Mouse (Mus musculus): Measurements from ENCODE around the gene Oas1g. TPM values are rescaled to one million over a fixed set of nuclear protein-coding genes. Genes with fewer than 3 reads are reported as not detected.

The Oas1g gene
- polyA plus RNA-seq, 1 experiment: 1.3 TPM

DNA sequence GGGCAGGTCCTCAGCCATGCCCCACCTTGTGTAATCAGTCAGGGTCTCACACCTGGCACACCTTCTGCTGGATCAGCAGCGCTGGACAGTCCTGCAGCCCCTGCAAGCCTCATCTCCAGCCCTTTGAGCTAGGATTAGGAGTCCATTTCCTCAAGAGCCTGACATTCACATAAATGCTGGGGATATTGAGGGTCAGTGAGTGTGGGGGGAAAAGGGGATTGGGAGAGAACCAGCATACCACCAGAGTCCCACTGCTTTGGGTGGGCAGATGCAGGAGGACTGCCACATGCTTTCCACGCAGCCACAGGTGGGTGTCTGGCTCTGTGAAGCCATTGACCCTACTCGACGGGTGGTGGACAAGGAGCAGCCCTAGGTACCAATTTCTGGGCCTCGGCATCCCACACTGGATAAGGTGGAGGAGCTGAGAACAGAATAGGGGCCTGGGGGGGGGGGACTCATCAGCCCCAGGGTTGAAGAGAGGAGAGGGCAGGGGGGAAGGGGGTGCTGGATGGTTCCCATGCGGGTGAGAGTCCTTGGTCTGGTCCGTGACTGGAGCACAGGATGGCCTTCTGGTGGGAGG, 17.9 kb downstream of the Oas1g start:
- TF ChIP-seq POLR2A (IDR thresholded peaks at IDR 0.05; ENCODE audit: low read depth, low read length) (no peak), CTCF (IDR thresholded peaks at IDR 0.05; ENCODE audit: borderline replicate concordance, insufficient read depth, low read length) (no peak)
- H3K4me3 ChIP-seq (ENCODE audit: insufficient read depth, low read length): no peak overlapping the region
- H3K4me1 ChIP-seq (ENCODE audit: control insufficient read depth, insufficient read depth, low read length): no peaks in the 10 kb centered on the region
- no peak overlapping the region for H3K27ac ChIP-seq (ENCODE audit: insufficient read depth, low read length)

DNA sequence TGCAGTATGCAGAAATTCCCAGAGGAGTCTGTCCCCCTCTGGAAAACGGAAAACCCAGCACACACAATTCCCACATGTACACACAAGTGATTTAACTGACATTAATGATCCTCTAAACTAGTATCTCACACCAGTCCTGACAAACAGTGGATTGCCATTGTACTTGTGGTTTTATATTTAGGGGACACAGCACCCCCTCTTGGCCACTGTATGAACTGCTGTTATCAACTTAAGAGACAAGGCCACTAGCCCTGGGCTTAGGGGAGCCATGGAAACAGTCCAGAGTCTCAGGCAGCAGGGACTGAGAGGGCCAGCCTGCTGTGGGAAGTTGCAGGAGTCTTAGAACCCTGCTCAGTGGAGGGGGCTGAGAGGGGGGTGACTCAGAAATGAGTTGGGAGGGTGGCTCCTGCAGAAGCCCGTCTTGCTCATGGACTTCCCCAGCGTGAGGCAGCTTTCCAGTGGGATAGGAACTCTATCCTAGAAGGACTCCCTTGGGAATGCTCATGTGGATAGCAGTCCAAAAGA, 22.0 kb downstream of the Oas1g start:
- no peak for TF ChIP-seq POLR2A (IDR thresholded peaks at IDR 0.05; ENCODE audit: low read depth, low read length)
- TF ChIP-seq CTCF (IDR thresholded peaks at IDR 0.05; ENCODE audit: borderline replicate concordance, insufficient read depth, low read length): no peak
- Histone ChIP-seq H3K4me3 (ENCODE audit: insufficient read depth, low read length) (no peak overlapping the region), H3K4me1 (ENCODE audit: control insufficient read depth, insufficient read depth, low read length) (no peaks in the 10 kb centered on the region), H3K27ac (ENCODE audit: insufficient read depth, low read length) (no peak overlapping the region)

DNA sequence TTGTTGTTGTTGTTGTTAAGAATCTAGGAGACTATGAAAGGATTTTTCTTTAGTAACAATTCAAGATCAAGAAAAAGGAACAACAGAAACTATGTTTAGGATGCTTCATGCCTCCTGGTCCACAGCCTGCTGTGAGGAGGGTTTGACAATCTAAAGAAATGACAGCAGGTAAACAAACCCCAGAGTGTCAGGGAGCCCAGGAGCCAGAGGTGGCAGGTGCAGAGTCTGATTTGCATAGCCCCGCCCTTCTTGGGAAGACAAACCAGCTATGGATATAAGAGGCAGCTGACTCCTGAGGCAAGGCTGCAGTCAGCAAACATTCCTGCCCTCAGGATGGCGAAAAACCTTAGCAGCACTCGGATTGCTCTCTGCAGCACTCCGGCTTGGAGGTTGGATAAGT, 26.3 kb downstream of the Oas1g start, which contains the start of gene Oas1h:
TSS of gene Oas1h (plus strand) at position 301 of the 400 bp plus-strand sequence.
- Histone ChIP-seq H3K4me3 (ENCODE audit: insufficient read depth, low read length) (no peak within 1 kb of the TSS), H3K27ac (ENCODE audit: insufficient read depth, low read length) (no peak within 1 kb of the TSS), H3K4me1 (ENCODE audit: control insufficient read depth, insufficient read depth, low read length) (no peaks in the 10 kb centered on the region)
- TF ChIP-seq CTCF (IDR thresholded peaks at IDR 0.05; ENCODE audit: borderline replicate concordance, insufficient read depth, low read length) (no peak), POLR2A (IDR thresholded peaks at IDR 0.05; ENCODE audit: low read depth, low read length) (no peak)

- TF ChIP-seq POLR2A (IDR thresholded peaks at IDR 0.05; ENCODE audit: low read depth, low read length) (no peak), CTCF (IDR thresholded peaks at IDR 0.05; ENCODE audit: borderline replicate concordance, insufficient read depth, low read length) (no peak)
- no peak overlapping the region for H3K4me3 ChIP-seq (ENCODE audit: insufficient read depth, low read length)
- no peak overlapping the region for H3K27ac ChIP-seq (ENCODE audit: insufficient read depth, low read length)
- H3K4me1 ChIP-seq (ENCODE audit: control insufficient read depth, insufficient read depth, low read length): no peaks in the 10 kb centered on the region
Measured at GRCm38 (mm10) chr5:120859241-120859640, 28.2 kb downstream of the Oas1g start.

GRCm38 (mm10) chr5:120849601-120850136, 37.7 kb downstream of the Oas1g start:
- no peak for TF ChIP-seq POLR2A (IDR thresholded peaks at IDR 0.05; ENCODE audit: low read depth, low read length)
- peak; percentile 36; the same call in 1 of the 2 replicates for TF ChIP-seq CTCF (IDR thresholded peaks at IDR 0.05; ENCODE audit: borderline replicate concordance, insufficient read depth, low read length)
- Histone ChIP-seq H3K4me3 (ENCODE audit: insufficient read depth, low read length) (no peak overlapping the region), H3K4me1 (ENCODE audit: control insufficient read depth, insufficient read depth, low read length) (no peaks in the 10 kb centered on the region), H3K27ac (ENCODE audit: insufficient read depth, low read length) (no peak overlapping the region)

DNA sequence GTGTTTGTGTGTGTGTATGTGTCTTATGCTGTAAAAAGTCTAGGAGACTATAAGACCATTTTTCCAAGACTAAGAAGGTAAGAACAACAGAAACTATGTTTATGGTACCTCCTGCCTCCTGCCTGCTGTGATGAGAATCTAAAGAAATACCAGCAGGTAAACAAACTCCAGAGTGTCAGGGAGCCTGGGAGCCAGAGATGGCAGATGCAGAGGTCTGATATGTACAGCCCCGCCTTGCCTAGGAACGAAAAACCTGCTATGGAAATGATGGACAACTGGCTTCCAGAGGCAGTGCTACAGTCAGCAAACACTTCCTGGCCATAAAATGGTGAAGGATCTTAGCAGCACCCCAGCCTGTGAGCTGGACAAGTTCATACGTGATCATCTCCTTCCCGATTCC, 40.3 kb downstream of the Oas1g start, which contains the start of gene Oas1f:
TSS of gene Oas1f (plus strand) at position 301 of the 400 bp plus-strand sequence.
- no peak for TF ChIP-seq CTCF (IDR thresholded peaks at IDR 0.05; ENCODE audit: borderline replicate concordance, insufficient read depth, low read length)
- TF ChIP-seq POLR2A (IDR thresholded peaks at IDR 0.05; ENCODE audit: low read depth, low read length): no peak

DNA sequence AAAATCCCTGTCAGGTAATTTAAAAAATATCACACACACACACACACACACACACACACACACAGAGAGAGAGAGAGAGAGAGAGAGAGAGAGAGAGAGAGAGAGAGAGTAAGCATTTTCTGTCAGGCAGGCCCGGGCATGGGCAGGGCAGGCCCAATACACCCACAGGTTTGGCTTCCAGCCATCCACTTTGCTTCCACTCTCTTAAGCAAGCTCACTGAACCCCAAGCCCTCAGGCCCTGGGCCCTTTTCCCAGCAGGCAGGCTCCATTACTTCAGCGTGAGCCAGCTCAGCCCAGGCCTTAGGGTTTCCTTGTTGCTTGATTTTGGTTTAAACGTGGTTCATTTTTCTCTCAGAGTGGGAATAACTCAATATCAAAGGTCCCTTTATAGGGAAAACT, 42.7 kb downstream of the Oas1g start:
- Histone ChIP-seq H3K27ac (ENCODE audit: insufficient read depth, low read length) (peak overlapping the region; percentile 15; the same call in 1 of the 2 replicates), H3K4me1 (ENCODE audit: control insufficient read depth, insufficient read depth, low read length) (no peaks in the 10 kb centered on the region), H3K4me3 (ENCODE audit: insufficient read depth, low read length) (no peak overlapping the region)
- no peak for TF ChIP-seq POLR2A (IDR thresholded peaks at IDR 0.05; ENCODE audit: low read depth, low read length)
- no peak for TF ChIP-seq CTCF (IDR thresholded peaks at IDR 0.05; ENCODE audit: borderline replicate concordance, insufficient read depth, low read length)

More for the DNA sequence above, 40.3 kb downstream of the Oas1g start, which contains the start of gene Oas1f:
- H3K27ac ChIP-seq (ENCODE audit: insufficient read depth, low read length): no peak within 1 kb of the TSS
- H3K4me1 ChIP-seq (ENCODE audit: control insufficient read depth, insufficient read depth, low read length): no peaks in the 10 kb centered on the region
- no peak within 1 kb of the TSS for H3K4me3 ChIP-seq (ENCODE audit: insufficient read depth, low read length)

DNA sequence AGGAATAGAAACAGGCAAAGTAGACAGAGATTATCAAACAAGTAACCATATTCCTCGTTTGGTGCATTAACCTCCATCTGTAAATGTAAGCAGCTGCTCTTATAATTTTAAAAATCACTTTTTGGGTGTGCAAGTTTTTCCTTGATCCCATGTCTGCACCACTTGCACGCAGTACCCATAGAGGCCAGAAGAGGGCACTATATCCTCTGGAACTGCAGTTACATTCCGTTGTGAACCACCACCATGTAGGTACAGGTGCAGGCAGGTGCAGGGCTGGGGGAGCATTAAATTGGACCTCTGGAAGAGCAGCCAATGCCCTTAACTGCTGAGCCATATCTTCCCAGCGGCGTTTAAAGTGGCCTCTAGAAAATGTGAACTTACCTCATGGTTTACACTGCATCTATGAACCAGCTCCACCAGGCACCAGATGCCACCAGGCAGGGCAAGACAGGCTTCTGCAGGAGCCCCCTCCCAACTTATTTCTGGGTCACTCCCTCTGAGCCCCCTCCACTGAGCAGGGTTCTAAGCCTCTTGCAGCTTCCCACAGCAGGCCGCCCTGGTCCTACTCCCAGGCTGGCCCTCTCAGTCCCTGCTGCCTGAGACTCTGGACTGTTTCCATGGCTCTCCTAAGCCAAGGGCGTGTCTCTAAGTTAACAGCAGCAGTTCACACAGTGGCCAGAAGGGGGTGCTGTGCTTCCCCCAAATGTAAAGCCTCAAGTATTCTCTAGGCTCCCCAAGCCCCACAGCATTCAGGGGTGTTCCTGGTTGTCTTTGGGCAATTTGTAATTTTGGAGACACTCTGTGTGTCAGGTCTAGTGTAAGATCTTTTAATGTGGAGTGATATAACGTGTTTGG, 50.5 kb downstream of the Oas1g start:
- Histone ChIP-seq H3K4me3 (ENCODE audit: insufficient read depth, low read length) (no peak overlapping the region), H3K4me1 (ENCODE audit: control insufficient read depth, insufficient read depth, low read length) (no peaks in the 10 kb centered on the region), H3K27ac (ENCODE audit: insufficient read depth, low read length) (no peak overlapping the region)
- TF ChIP-seq POLR2A (IDR thresholded peaks at IDR 0.05; ENCODE audit: low read depth, low read length) (no peak), CTCF (IDR thresholded peaks at IDR 0.05; ENCODE audit: borderline replicate concordance, insufficient read depth, low read length) (peak; percentile 27; the same call in 1 of the 2 replicates)

- TF ChIP-seq POLR2A (IDR thresholded peaks at IDR 0.05; ENCODE audit: low read depth, low read length) (no peak), CTCF (IDR thresholded peaks at IDR 0.05; ENCODE audit: borderline replicate concordance, insufficient read depth, low read length) (no peak)
- Histone ChIP-seq H3K4me1 (ENCODE audit: control insufficient read depth, insufficient read depth, low read length) (no peaks in the 10 kb centered on the region), H3K4me3 (ENCODE audit: insufficient read depth, low read length) (no peak overlapping the region), H3K27ac (ENCODE audit: insufficient read depth, low read length) (no peak overlapping the region)
Measured at GRCm38 (mm10) chr5:120833335-120834280, 53.8 kb downstream of the Oas1g start.

Data from embryonic fibroblast, embryonic 13.5 days (primary cell).